Mouse (Mus musculus) lung, postnatal 0 days (tissue): Measurements from ENCODE around the gene Hsdl2.

Experiments
- CTCF ChIP-seq: IDR thresholded peaks from 2 replicates; pipeline ENCODE4 v1.5.1; 2016; ENCODE audit warnings: antibody characterized with exemption, mild to moderate bottlenecking
- EP300 ChIP-seq: IDR thresholded peaks from 2 replicates; pipeline ENCODE4 v1.6.1; 2016; ENCODE audit warnings: antibody characterized with exemption, mild to moderate bottlenecking, control low read depth

DNA sequence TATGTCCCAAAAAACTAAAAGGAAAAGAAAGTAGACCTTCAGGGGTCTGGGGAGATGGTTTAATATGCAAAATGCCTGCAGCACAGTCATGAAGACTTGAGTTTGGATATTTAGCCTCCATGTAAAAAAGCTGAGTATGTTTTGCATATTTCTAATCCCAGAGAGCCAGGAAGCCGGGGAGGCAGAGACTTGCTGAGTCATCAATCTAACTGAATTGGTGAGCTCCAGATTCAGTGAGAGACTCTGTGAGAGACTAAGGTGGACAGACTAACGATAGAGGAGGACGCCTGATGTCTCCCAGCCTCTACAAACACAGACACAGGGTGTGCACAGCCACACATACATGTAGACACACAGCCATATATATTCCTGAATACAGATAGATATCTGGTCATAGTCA lies 23.5 kb downstream of the Hsdl2 start:
- TF ChIP-seq CTCF, result no peak
- TF ChIP-seq EP300, result no peak
